ENCODE assay signal across 16 mouse cellular contexts in genomic region chr10:117690101-117690352, GRCm38 (mm10).
"Had no signal": no experiment of that assay in that cellular context is flagged by ENCODE, and none has a peak within 500 bp of the region (broad histone marks: within the 10 kb centered on the region; RNA-seq: fewer than 3 reads in every experiment).

No protein-coding gene starts in this region.

- DNase-seq: heart, postnatal 10 days; heart, postnatal 14 days; heart, postnatal 36 days; heart, postnatal 4 days; kidney, adult 11 months; kidney, adult 18-20 months; kidney, adult 2 months; kidney, adult 8-10 months; kidney, adult 9 months; kidney, postnatal 10 days; kidney, postnatal 14 days; kidney, postnatal 25 days; kidney, postnatal 36 days; kidney, postnatal 4 days; layer of hippocampus, adult 9-11 months; layer of hippocampus, postnatal 36 days had no signal
